Mouse (Mus musculus) adrenal gland (tissue): Measurements from ENCODE around the gene Sdr9c7.
"Not testable (repeated sequence)": the region's sequence is repeated elsewhere in the genome, so short reads cannot be mapped to it uniquely, and the experiment has no call there.

Experiments
- intact Hi-C: fragments of 180-260 bp; cut with DNase I; formaldehyde crosslinking; loops from one replicate; pipeline ENCODE4 v1.15.1; 2025

The Sdr9c7 gene

DNA sequence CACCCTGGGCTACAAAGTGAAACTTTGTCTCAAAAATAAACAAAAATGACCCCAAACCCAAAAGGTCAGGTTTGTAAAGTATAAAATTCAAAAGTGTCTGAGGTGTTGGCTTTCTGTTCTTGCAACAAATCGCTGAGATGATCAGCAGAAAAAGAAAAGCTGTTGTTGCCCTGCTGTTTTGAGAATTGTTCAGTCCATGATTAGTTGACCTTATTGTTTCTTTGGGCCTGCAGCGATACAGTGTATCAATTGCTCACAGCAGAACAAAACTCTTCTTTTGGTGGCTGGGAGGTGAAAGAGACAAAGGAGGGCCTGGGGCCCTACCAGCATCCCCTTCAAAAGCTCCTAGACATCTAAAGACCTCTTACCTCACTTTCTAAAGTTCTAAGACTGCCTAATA is 7.8 kb downstream of the Sdr9c7 start:
- intact Hi-C loops = no loop called here

DNA sequence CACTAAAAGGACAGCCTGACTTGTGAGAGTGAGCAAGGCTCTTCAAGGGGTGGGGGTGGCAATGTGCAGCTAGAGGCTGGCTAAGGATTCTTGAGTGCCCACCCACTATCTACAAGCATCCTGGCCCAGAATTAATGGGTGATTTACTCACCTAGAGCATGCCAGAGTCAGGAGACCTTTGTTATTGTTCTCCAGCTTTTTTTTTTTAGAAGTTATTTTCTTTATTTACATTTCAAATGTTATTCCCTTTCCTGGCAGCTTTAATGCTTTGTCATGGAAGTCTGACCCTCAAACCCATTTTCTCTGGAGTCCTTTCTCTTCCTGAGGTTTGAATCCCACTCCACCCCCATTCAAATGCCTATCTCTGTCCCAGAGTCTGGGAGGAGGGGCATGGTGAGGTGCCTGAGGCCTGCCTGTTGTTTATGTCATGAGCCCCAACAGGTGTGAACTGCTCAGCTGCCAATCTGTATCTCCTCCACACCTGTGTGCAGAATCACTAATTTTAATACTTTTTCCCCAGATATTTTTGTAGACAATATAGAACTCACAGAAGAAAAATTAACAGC is 9.2 kb downstream of the Sdr9c7 start:
- intact Hi-C loops = no loop called here

DNA sequence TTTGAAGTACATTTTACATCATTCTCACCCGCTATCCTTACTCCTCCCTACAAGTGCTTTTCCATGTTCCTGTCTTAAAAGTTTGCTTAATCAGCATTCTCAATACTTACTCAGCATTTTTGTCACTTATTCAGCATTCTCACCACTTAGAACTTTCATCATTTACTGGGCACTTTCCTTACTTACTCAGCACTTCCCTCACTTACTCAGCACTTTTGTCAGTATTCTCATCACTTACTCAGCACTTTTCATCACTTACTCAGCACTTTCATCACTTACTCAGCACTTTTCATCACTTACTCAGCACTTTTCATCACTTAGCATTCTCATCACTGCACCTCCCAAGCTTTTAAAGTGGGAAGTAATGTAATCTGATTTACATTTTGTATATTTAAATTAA is 17.3 kb downstream of the Sdr9c7 start:
- intact Hi-C loops = no loop called here

DNA sequence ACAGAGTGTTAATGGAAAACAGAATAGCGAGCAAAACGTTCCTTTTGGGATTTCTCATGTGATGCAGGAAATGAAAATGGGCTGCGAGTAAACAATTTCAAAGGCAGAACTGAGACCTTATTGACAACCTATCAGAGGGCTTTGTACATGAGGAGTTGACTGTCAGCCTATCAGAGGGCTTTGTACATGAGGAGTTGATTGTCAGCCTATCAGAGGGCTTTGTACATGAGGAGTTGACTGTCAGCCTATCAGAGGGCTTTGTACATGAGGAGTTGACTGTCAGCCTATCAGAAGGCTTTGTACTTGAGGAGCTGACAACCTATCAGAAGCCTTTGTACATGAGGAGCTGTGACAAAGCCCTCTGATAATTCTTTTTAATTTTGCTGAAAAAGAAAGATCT is 18.9 kb downstream of the Sdr9c7 start:
- intact Hi-C loops = not testable (repeated sequence)

DNA sequence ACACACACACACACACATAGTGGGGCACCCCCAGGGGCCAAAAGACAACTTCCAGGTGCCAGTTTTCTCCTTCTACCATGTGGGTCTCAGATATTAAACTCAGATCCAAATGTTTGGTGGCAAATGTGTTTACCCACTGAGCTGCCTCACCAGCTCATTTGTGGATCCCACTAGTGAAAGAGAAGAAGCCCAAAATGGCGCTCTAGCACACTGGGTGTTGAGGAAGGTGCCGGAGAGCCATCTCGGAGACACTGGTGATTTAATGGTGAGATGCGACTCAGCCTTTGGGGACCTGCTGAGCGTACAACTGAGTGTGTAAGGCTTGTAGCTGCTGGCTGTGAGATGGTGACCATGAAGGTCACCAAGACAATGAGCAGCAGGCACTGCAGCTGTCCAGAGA is 19.3 kb downstream of the Sdr9c7 start:
- intact Hi-C loops = no loop called here

DNA sequence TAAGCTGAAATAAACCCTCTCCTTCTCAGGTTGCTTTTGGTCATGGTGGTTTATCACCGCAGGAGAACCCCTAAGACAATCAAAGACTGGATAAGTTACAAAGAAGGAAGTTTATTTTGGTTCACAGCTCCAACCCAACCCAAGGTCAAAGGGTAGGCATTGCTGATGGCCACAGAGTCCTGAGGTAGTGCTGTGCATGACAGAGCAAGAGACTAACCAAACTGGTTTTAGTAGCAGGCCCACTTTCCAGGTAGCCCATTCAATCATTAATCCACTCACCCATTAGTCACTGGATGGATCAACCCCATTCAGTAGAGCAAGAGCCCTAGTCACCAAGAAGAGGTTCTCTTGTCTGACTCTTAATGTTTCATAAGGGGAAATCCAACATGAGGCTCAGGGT is 23.9 kb downstream of the Sdr9c7 start:
- intact Hi-C loops = no loop called here

DNA sequence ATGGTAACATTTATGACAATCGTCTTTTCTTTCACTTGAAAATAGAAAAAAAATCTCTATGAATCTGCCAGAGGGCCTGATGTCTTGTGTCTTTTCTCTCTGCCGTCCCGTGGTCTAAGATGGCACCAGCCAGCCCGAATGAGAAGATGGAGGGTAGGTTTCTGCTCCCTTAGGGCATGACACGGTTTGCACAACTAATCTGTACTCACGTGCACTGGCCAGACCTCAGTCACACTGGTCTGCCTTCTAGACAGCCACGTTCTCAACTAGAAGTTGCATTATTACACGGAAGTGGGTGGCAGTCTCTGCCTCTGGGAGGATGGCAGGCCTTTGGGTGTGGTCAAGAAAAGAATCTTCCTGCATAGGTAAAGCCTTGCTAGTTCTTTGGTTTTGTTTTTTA is 24.7 kb downstream of the Sdr9c7 start:
- intact Hi-C loops = no loop called here

DNA sequence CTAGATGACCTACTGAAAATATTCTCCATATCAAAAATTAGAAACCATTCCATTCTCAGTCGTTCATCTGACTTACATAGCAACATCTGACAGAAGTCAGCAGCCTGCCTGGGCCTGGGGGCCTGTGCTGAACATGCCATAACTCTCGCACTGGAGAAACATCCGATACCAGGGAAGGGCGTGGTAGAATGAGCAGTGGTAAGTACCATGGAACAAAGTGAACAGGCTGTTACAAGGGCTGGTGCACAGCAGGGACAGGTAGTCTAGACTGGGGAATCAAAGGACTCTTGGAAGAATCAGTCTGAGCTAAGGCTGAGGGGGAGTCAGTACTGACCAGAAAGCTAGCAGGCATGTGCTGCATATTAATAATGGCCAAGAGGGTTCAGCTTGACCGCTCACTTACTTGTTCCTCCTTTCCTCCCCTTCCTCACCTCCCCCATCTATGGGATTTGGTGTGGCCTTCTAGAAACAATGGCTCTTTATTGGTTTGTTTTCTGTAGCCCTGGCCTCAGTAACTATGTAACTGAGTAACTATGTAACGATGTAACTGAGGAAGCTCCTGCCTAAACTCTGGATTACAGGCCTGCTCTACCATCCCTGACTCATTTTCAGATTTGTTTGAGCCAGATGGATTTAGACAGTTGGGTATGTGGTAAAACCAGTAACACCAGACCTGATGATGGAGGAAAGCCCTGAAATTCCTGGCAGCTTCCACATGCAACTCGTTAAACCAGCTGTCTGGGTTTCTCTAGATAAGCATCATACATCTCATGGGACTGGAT is 26.5 kb downstream of the Sdr9c7 start:
- intact Hi-C loops = no loop called here

DNA sequence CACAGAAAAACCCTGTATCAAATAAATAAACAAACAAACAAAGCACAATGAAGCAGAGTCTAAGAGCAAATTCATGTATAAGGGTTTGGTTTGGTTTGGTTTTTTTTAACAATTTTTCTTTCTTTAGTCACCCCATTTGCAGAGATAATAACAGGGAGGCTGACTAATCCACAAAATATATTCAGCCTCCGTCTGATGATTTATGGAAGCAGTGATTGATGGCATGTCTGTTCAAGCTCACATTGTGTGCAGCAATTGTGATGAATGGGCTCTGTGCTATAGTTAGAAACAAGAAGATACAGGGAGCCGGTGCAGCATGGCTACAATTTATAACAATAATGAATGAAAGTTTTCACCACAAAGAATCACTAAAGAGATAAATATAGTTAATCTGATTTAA is 29.4 kb downstream of the Sdr9c7 start:
- intact Hi-C loops = no loop called here

DNA sequence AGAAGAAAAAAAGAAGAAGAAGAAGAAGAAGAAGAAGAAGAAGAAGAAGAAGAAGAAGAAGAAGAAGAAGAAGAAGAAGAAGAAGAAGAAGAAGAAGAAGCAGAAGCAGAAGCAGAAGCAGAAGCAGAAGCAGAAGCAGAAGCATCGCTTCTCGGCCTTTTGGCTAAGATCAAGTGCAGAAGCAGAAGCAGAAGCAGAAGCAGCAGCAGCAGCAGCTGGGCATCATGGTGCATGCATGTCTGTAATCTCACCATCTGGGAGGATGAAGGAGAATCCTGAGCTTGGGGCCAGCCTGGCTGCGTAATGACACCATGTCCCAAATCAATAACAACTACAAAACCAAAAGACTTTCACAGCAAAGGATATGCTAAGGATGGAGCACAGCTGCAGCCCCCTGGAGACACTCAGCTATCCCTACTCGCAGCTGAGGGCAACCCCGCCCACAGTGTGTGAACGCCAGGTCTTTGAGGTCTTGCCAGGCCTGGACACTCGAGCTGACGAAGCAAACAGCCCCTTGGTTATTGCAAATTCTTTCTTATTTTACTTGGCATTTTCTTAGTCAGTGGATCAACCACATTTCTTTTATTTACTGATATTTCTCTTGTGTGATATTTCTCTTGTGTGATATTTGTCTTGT is 34.1 kb downstream of the Sdr9c7 start:
- intact Hi-C loops = no loop called here

DNA sequence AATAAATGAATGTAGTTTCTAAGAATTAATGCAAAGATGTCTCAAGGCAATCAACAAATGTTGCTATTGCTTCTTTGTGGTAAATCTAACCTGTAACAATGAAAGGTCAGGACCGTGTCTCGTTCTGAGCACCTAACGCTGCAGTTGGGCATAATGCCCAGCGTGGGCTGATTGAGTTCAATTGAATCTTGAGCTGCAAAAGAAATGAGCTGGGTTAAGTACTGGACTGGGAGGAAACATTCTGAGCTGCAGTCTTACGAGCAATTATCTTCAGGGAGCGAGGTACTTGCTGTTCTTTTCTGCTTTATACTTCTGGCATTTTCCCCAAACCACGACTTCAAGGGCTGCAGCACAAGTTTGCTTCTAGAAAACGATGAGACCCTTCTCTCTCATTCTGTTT is 38.0 kb downstream of the Sdr9c7 start:
- intact Hi-C loops = loop anchor here (2.0 to 5.0 kb wide), 3 partner anchors 63 to 244 kb away; no protein-coding TSS in a partner anchor

DNA sequence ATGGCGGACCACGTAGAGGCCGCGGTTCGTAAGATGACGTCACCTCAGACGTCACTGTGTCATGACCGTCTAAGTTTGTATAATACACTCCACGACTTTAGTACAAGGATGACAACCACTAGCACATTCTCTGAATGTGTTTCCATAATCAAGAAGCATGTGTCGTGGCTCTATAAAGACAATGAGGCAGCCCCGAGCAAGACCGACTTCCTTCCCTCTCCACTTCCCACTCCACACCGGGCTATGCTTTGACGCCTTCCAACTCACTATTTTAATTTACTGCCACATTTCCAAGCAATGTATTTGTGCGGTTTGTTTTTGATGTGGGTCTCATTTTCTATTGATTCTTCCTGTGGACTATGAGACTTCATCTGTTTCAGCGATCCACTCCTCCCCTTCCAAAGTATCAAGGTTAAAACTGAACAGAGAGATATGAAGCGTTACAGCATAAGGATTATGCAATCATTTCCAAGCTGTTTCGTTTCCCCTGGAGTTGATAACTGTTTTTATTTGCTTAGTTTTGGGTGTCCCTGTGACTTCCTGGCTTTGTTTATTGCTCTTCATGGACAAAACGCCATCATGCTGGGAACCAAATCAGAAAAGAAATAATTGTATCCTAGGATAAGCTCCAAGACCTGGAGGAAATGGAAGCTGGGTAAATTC is 38.6 kb downstream of the Sdr9c7 start:
- intact Hi-C loops = loop anchor here (2.0 to 5.0 kb wide), 3 partner anchors 64 to 245 kb away; no protein-coding TSS in a partner anchor

DNA sequence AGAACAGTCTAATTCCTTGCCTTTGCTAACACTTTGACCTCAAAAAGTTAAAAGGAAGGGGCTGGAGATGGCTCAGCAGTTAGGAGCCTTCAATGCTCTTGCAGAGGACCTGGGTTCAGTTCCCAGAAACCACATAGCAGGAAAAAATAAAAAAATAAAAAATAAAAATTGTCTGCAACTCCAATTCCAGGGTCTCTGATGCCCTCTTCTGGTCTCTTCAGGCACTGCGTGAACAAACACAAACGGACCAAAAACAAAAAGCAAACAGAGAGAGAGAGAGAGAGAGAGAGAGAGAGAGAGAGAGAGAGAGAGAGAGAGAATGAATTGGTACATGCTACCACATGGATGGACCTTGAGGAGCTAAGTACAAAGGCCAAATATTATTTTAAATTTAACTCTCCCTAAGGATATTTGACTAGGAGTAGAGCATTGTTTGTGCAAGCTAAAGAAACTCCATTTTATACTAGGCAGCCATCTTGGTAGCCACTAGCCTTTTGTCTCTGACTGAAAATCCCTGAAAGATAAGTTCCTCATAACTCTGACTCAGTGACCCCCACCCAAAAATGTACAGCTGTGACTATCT is 39.2 kb downstream of the Sdr9c7 start:
- intact Hi-C loops = loop anchor here (2.0 to 5.0 kb wide), 3 partner anchors 65 to 245 kb away; no protein-coding TSS in a partner anchor

DNA sequence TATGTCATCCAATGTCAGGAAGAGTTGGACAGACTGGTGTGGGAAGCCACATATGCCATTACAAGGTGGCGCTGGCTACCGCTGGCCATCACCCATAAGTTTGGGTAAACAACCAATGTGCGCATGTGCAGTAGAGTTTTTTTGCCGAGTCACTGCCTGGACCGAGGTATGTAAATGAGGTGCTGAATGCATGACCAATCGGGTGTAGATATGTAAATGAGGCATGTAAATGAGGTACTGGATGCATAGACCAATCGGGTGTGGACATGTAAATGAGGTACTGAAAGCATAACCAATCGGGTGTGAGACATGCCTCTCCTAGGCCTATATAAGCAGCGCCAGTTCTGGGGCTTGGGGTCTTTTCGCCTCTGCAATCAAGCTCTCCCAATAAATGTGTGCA is 41.3 kb downstream of the Sdr9c7 start:
- intact Hi-C loops = loop anchor here (5.0 kb wide), 1 partner anchor 247 kb away; no protein-coding TSS in a partner anchor

DNA sequence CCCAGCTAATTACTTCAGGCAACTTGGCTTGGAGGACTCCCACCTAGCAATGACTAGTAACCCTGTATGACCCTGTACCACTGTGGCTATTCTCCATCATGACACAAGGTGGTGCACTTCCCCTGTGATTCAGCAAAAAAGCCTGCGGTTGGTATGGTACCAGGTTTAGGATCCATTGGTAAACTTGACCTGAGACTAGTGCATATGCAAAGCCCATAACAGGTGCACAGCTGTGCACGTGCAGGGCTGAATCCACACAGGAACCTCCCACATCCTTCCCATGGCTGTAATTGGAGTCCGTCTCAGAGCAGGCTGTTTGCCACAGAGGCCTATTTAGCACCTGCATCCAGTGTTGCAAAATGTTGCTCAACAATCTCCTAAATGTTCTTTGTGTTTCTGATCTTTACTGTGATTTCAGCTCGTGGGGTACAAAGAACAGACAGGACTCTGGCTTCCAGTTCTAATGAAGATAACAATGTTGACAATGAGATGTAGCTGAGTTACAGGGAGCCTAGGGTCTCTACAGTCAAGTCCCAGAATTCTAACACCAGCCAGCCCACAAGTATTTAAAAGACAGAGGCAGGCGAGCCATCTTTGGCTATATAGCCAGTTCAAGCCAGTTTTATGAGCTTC is 47.2 kb downstream of the Sdr9c7 start:
- intact Hi-C loops = no loop called here

DNA sequence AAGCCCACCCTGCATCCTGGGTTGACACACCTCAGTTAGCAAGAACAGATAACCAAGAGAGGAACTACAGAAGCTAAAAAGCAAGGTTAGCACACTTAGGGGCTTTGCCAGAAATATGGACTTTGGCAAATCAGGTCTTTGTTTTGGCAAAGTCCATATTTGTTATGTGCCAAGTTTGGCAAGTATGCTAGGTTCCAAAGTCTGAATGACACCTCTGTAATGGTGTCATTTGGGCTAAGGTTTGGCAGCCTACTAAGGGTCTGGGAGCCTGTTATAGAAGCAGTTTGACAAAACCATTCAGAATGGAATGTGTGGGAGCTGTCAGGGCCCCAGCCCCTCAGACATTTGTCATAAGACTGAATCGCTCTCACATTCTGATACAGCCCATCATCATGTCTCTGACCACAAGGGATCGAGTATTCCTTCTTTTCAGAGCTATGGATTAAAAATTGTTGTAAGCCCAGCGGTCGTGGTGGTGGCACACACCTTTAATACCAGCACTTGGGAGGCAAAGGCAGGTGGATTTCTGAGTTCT is 51.3 kb downstream of the Sdr9c7 start:
- intact Hi-C loops = no loop called here

DNA sequence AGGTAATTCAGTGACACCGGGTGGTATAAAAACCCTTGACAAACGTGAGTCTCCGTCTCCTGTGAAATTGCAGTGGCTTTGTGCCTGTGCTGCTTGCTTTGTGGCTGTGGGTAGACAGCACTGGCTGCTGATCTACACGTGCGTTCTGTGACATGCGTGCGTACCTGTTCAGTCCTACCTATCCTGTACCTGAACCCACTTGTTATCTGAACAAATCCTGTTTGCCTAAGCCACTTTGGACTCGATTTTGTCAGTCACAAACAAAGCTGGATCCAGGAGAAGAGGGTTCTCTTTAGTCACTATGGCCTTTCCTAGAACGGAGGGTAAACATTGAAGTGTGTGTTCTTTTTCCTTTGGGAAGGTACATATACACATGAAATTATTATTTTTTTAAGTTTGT is 53.1 kb downstream of the Sdr9c7 start:
- intact Hi-C loops = no loop called here

DNA sequence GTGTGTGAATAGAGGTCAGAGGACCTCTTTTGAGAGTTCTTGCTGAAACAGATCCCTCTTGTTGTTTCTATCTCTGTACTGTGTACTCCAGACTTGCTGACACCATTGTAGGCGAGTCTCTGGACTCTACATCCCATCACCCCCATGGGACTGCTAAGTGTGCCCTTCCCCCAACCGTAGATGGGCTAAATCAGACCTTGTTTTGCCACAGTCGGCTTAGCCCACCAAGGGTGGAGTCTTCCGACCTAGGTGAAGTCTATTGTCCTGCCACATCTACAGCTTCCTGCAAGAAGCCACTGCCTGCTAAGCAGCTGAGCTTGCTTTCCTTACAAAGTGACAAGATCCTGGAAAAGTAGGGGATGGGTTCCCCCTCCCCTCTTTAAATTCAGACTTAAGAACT is 53.5 kb downstream of the Sdr9c7 start:
- intact Hi-C loops = no loop called here

DNA sequence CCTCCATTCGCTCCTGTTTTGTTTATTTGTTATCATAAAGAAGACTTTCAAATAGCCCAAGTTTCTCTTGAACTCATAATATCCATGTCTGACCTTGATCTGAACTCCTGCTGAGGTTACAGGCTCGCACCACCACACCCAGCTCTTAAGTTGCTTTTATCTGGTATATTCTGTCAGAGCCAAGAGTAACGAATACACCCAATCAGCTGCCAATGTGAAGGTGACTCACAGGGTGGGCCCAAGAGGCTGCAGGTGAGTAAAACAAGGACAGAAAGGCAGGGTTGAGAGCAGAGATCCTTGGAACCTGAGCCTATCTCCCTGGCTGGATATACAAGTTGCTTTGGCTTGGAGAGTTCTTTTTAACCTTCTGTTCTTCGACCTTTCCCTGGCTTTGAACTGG is 56.7 kb downstream of the Sdr9c7 start:
- intact Hi-C loops = loop anchor here (5.0 kb wide), 1 partner anchor 232 kb away; no protein-coding TSS in a partner anchor

DNA sequence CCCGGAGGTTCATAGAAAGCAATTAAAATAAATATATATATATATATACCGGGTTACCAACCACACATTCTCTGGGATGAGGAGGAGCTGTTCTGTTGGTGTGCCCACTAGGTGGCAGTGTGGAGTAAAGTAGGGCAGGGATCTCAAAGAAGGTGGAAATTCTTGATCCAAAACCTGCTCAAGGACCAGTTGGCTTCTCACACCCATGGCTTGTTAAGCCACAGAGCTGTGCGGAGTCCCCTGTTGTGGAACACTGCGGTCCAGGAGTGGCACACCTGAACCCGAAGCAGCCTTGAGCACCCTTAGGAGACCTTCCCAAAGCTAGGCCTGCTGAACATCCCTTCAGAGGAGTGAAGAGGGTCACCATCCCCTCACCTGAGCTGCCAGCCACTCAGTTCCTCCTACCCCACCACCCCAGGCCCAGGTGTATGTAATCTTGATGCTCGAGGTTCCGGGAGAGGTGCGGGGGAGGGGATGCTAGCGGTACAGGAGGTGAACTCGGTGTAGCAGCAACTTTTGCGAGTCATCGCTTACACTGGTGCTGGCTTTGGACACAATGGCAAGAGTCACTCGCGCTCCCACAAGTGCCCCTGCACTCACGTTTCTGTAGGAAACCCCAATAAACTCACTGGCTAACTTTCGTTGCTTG is 58.0 kb downstream of the Sdr9c7 start:
- intact Hi-C loops = loop anchor here (2.0 to 5.0 kb wide), 2 partner anchors 53 to 231 kb away; no protein-coding TSS in a partner anchor
